Mouse (Mus musculus): ENCODE results near the gene Klrg2.
"Not testable (repeated sequence)": the region's sequence is repeated elsewhere in the genome, so short reads cannot be mapped to it uniquely, and the experiment has no call there.

Gene Klrg2

GRCm38 (mm10) chr6:38636852-38637618 lies at the start of gene Klrg2:
Gene Klrg2, minus strand, starts transcription at chr6:38637242.
- DNase-seq (ENCODE audit: low spot score) = peak; percentile 34

- DNase-seq (ENCODE audit: low spot score) = no peak
These were observed 45.5 kb upstream of the Klrg2 start for GRCm38 (mm10) chr6:38682532-38682931.

- DNase-seq (ENCODE audit: low spot score) = no peak
These were observed 40.6 kb upstream of the Klrg2 start for GRCm38 (mm10) chr6:38677629-38678028.

- DNase-seq (ENCODE audit: low spot score) = no peak
These were observed 39.7 kb upstream of the Klrg2 start for GRCm38 (mm10) chr6:38676723-38677122.

GRCm38 (mm10) chr6:38676217-38676616 lies 39.2 kb upstream of the Klrg2 start:
- peak; percentile 26 for DNase-seq (ENCODE audit: low spot score)

- no peak for DNase-seq (ENCODE audit: low spot score)
These were observed 35.0 kb upstream of the Klrg2 start for GRCm38 (mm10) chr6:38672011-38672410.

GRCm38 (mm10) chr6:38671270-38671669 lies 34.2 kb upstream of the Klrg2 start:
- peak; percentile 28 for DNase-seq (ENCODE audit: low spot score)

GRCm38 (mm10) chr6:38670488-38670887 lies 33.4 kb upstream of the Klrg2 start:
- DNase-seq (ENCODE audit: low spot score) = not testable (repeated sequence)

- peak; percentile 25 for DNase-seq (ENCODE audit: low spot score)
These were observed 32.5 kb upstream of the Klrg2 start for GRCm38 (mm10) chr6:38669580-38669979.

GRCm38 (mm10) chr6:38662714-38663615 lies 25.9 kb upstream of the Klrg2 start, which contains the start of gene Clec2l:
Gene Clec2l, plus strand, starts transcription at chr6:38663069.
- no peak for DNase-seq (ENCODE audit: low spot score)

- no peak for DNase-seq (ENCODE audit: low spot score)
These were observed 24.6 kb upstream of the Klrg2 start for GRCm38 (mm10) chr6:38661626-38662025.

- DNase-seq (ENCODE audit: low spot score) = peak; percentile 78
These were observed 13.4 kb upstream of the Klrg2 start for GRCm38 (mm10) chr6:38650263-38650937.

- DNase-seq (ENCODE audit: low spot score) = peak; percentile 42
These were observed 12.5 kb upstream of the Klrg2 start for GRCm38 (mm10) chr6:38649545-38649944.

- no peak for DNase-seq (ENCODE audit: low spot score)
These were observed 6.0 kb upstream of the Klrg2 start for GRCm38 (mm10) chr6:38643039-38643438.

- no peak for DNase-seq (ENCODE audit: low spot score)
These were observed 5.6 kb upstream of the Klrg2 start for GRCm38 (mm10) chr6:38642593-38642992.

GRCm38 (mm10) chr6:38641645-38642044 lies 4.6 kb upstream of the Klrg2 start:
- DNase-seq (ENCODE audit: low spot score) = no peak

GRCm38 (mm10) chr6:38641228-38641627 lies 4.2 kb upstream of the Klrg2 start:
- DNase-seq (ENCODE audit: low spot score) = no peak

- DNase-seq (ENCODE audit: low spot score) = no peak
These were observed 3.4 kb upstream of the Klrg2 start for GRCm38 (mm10) chr6:38640401-38640800.

GRCm38 (mm10) chr6:38635941-38636851 lies 846 bp downstream of the Klrg2 start:
- DNase-seq (ENCODE audit: low spot score) = no peak

- DNase-seq (ENCODE audit: low spot score) = no peak
These were observed 2.6 kb downstream of the Klrg2 start for GRCm38 (mm10) chr6:38634461-38634860.

GRCm38 (mm10) chr6:38632826-38633225 lies 4.2 kb downstream of the Klrg2 start:
- DNase-seq (ENCODE audit: low spot score) = no peak
